Mouse (Mus musculus): ENCODE results near the gene Pdcd4. TPM values are rescaled to one million over a fixed set of nuclear protein-coding genes. Genes with fewer than 3 reads are reported as not detected.

The Pdcd4 gene
- polyA plus RNA-seq (2017; shearing (Covaris generic)) = 100 to 1,000 TPM in 1 of 2 experiments, 10 to 100 TPM in 1; 96.9 to 212 TPM

GRCm38 (mm10) chr19:53892061-53892460, at the start of gene Pdcd4:
Pdcd4 (plus strand) TSS chr19:53892231.

GRCm38 (mm10) chr19:53943802-53944785, 52.1 kb downstream of the Pdcd4 start, which contains the start of the genes Shoc2 and Bbip1:
Shoc2 (plus strand) TSS chr19:53944306.
Bbip1 (minus strand) TSS chr19:53944627.

Other genes with a start within 250 kb of the Pdcd4 start
- under 1 TPM; 0.04 to 0.36 TPM for gene Rbm20, start 214.9 kb upstream of the Pdcd4 start, polyA plus RNA-seq (2017; shearing (Covaris generic))
- 10 to 100 TPM; 43.6 to 46.0 TPM for gene Shoc2, start 52.1 kb downstream of the Pdcd4 start, polyA plus RNA-seq (2017; shearing (Covaris generic))
- 100 to 1,000 TPM in 1 of 2 experiments, 10 to 100 TPM in 1; 61.2 to 110 TPM for gene Bbip1, start 52.4 kb downstream of the Pdcd4 start, polyA plus RNA-seq (2017; shearing (Covaris generic))
- under 1 TPM in 1 of 2 experiments, not detected in 1; 0.06 TPM for gene Adra2a, start 151.9 kb downstream of the Pdcd4 start, polyA plus RNA-seq (2017; shearing (Covaris generic))